11 mouse cellular contexts compared by ENCODE assay signal in genomic region chr4:131797483-131797882, GRCm38 (mm10). TPM values are rescaled to one million over a fixed set of nuclear protein-coding genes. Genes with fewer than 3 reads are reported as not detected.
DNase-seq lines count a peak whose midpoint lies in the region; ATAC-seq and TF ChIP-seq lines count a peak whose summit lies in the region.
"Had no signal": no experiment of that assay in that cellular context is flagged by ENCODE, and none has a peak within 500 bp of the region (broad histone marks: within the 10 kb centered on the region; RNA-seq: fewer than 3 reads in every experiment).

No protein-coding gene starts in this region.

- TF ChIP-seq POLR2A in thymus, adult 2 months (IDR thresholded peaks at IDR 0.05; ENCODE audit: control insufficient read depth, extremely low read depth, insufficient read depth, low read length, poor library complexity), result no peak

- DNase-seq in adrenal gland, postnatal 25 days, result peak; percentile 44
- DNase-seq in adrenal gland, postnatal 36 days, result no peak
- peak; percentile 67 to 69 for DNase-seq in layer of hippocampus, postnatal 10 days (ENCODE audit: low spot score in 2 of 2)
- no peak for DNase-seq in layer of hippocampus, adult 11-12 months (ENCODE audit: low spot score)
- peak; percentile 38 for DNase-seq in cerebellum, adult 9-11 months
- DNase-seq in thymus, adult 2 months, result no peak
- DNase-seq: kidney, adult 11 months had no signal

- no peak overlapping the region for H3K9ac ChIP-seq in hindbrain, embryonic 16.5 days (ENCODE audit: low read depth, low read length)
- H3K9ac ChIP-seq in kidney, embryonic 15.5 days, result no peak overlapping the region
- H3K9ac ChIP-seq: limb, embryonic 12.5 days had no signal

- 51% methylated on average over 7 of the region's 7 CpGs for WGBS in hindbrain, embryonic 16.5 days
- 88% methylated on average over 7 of the region's 7 CpGs for WGBS in kidney, embryonic 15.5 days
- 91% methylated on average over 7 of the region's 7 CpGs for WGBS in thymus, adult 2 months

- H3K4me2 ChIP-seq in hindbrain, embryonic 16.5 days (ENCODE audit: low read length), result no peak overlapping the region
- no peak overlapping the region for H3K4me2 ChIP-seq in kidney, embryonic 15.5 days
- H3K4me2 ChIP-seq: limb, embryonic 12.5 days had no signal

- H3K9me3 ChIP-seq in hindbrain, embryonic 16.5 days (ENCODE audit: control insufficient read depth, low read length), result no peaks in the 10 kb centered on the region
- H3K9me3 ChIP-seq in kidney, embryonic 15.5 days (replicated peaks), result no peaks in the 10 kb centered on the region
- H3K9me3 ChIP-seq: limb, embryonic 12.5 days; megakaryocyte, embryonic 14.5 days had no signal

- H3K27ac ChIP-seq in hindbrain, embryonic 16.5 days (ENCODE audit: low read depth, low read length), result no peak overlapping the region
- no peak overlapping the region for H3K27ac ChIP-seq in kidney, embryonic 15.5 days
- H3K27ac ChIP-seq in thymus, adult 2 months (ENCODE audit: control insufficient read depth, insufficient read depth, low read length), result no peak overlapping the region

- H3K4me3 ChIP-seq in hindbrain, embryonic 16.5 days (ENCODE audit: low read length), result no peak overlapping the region
- no peak overlapping the region for H3K4me3 ChIP-seq in kidney, embryonic 15.5 days (replicated peaks)
- H3K4me3 ChIP-seq in thymus, adult 2 months (ENCODE audit: control insufficient read depth, insufficient read depth, low read length), result no peak overlapping the region
- H3K4me3 ChIP-seq: limb, embryonic 12.5 days; megakaryocyte, embryonic 14.5 days had no signal

- no peak for TF ChIP-seq CTCF in thymus, adult 2 months (IDR thresholded peaks at IDR 0.05; ENCODE audit: borderline replicate concordance, control insufficient read depth, extremely low read depth, insufficient read depth, low read length, poor library complexity)

- no peaks in the 10 kb centered on the region; the same call in 1 of the 2 replicates for H3K4me1 ChIP-seq in hindbrain, embryonic 16.5 days (ENCODE audit: control insufficient read depth, insufficient read depth, low read depth, low read length)
- H3K4me1 ChIP-seq in kidney, embryonic 15.5 days, result peaks cover 3% of the 10 kb centered on the region
- no peaks in the 10 kb centered on the region for H3K4me1 ChIP-seq in thymus, adult 2 months (replicated peaks; ENCODE audit: control insufficient read depth, insufficient read depth, low read length)
- H3K4me1 ChIP-seq: megakaryocyte, embryonic 14.5 days had no signal

- H3K27me3 ChIP-seq in hindbrain, embryonic 16.5 days (replicated peaks; ENCODE audit: control insufficient read depth, insufficient read depth, low read length), result no peaks in the 10 kb centered on the region; the same call in 1 of the 2 replicates
- no peaks in the 10 kb centered on the region for H3K27me3 ChIP-seq in kidney, embryonic 15.5 days
- no peaks in the 10 kb centered on the region; the same call in 1 of the 2 replicates for H3K27me3 ChIP-seq in thymus, adult 2 months (ENCODE audit: control insufficient read depth, insufficient read depth, low read length)
- H3K27me3 ChIP-seq: limb, embryonic 12.5 days had no signal

- H3K36me3 ChIP-seq in hindbrain, embryonic 16.5 days (ENCODE audit: control insufficient read depth, insufficient read depth, low read length), result no peaks in the 10 kb centered on the region
- H3K36me3 ChIP-seq in kidney, embryonic 15.5 days, result peaks cover 10% of the 10 kb centered on the region; the same call in 1 of the 2 replicates
- H3K36me3 ChIP-seq in thymus, adult 2 months (ENCODE audit: control insufficient read depth, insufficient read depth, low read length), result no peaks in the 10 kb centered on the region

- ATAC-seq in hindbrain, embryonic 16.5 days, result peak; percentile 66
- ATAC-seq in kidney, embryonic 15.5 days (replicated peaks; ENCODE audit: low FRiP score), result no peak

RNA-seq across cellular contexts. Expression of gene Ptpru, which starts 40.6 kb away (rescaled TPM):
- 44.5 and 46.1 TPM in 2 replicates for total RNA-seq in adrenal gland, postnatal 25 days (2021)
- total RNA-seq in adrenal gland, postnatal 36 days (2021), result 10 to 100 TPM; 34.2 to 75.7 TPM
- total RNA-seq in layer of hippocampus, postnatal 10 days (2021), result 10 to 100 TPM; 79.5 to 85.9 TPM
- 25.0 and 25.2 TPM in 2 replicates for polyA plus RNA-seq in hindbrain, embryonic 16.5 days (2015; fragmentation: Nextera tagmentation; extraction: Ambion mirVana)
- 30.3 TPM in 2 replicates for polyA plus RNA-seq in kidney, embryonic 15.5 days (2015; fragmentation: Nextera tagmentation; extraction: Ambion mirVana)
- polyA plus RNA-seq in thymus, adult 2 months (2012; rRNA removed), result 1.4 and 1.6 TPM in 2 replicates

RNA-seq across cellular contexts. Expression of gene Mecr, which starts 45.8 kb away (rescaled TPM):
- 81.7 and 96.8 TPM in 2 replicates for total RNA-seq in adrenal gland, postnatal 25 days (2021)
- 10 to 100 TPM; 83.5 to 85.4 TPM for total RNA-seq in adrenal gland, postnatal 36 days (2021)
- 10 to 100 TPM; 33.8 to 38.2 TPM for total RNA-seq in layer of hippocampus, postnatal 10 days (2021)
- 36.3 and 41.1 TPM in 2 replicates for polyA plus RNA-seq in hindbrain, embryonic 16.5 days (2015; fragmentation: Nextera tagmentation; extraction: Ambion mirVana)
- 45.8 and 47.4 TPM in 2 replicates for polyA plus RNA-seq in kidney, embryonic 15.5 days (2015; fragmentation: Nextera tagmentation; extraction: Ambion mirVana)
- 26.4 and 29.9 TPM in 2 replicates for polyA plus RNA-seq in thymus, adult 2 months (2012; rRNA removed)

Comparison
In these comparisons a context has a peak if more than half of its experiments do, and no peak if none do; other contexts are left out.
1. DNase-seq: peak in adrenal gland, postnatal 25 days (single experiment), layer of hippocampus, postnatal 10 days (2 of 2) and cerebellum, adult 9-11 months (single experiment); none in adrenal gland, postnatal 36 days (0 of 2), layer of hippocampus, adult 11-12 months (single experiment) and thymus, adult 2 months (single experiment).